9 mouse cellular contexts compared by ENCODE assay signal in genomic region chr12:98850767-98851166, GRCm38 (mm10). TPM values are rescaled to one million over a fixed set of nuclear protein-coding genes. Genes with fewer than 3 reads are reported as not detected.
DNase-seq lines count a peak whose midpoint lies in the region; ATAC-seq lines count a peak whose summit lies in the region.
"Had no signal": no experiment of that assay in that cellular context is flagged by ENCODE, and none has a peak within 500 bp of the region (broad histone marks: within the 10 kb centered on the region; RNA-seq: fewer than 3 reads in every experiment).

No protein-coding gene starts in this region.

- DNase-seq in heart, postnatal 14 days: peak; percentile 15 to 46
- DNase-seq in heart, postnatal 25 days (ENCODE audit: low spot score): no peak
- DNase-seq in CD4-positive helper T cell, adult 2 months (ENCODE audit: low read depth, low spot score): peak; percentile 49
- peak; percentile 43 for DNase-seq in adipocyte (ENCODE audit: low spot score)
- DNase-seq in embryo, embryonic 10 days (ENCODE audit: low spot score): peak; percentile 64
- peak; percentile 11 for DNase-seq in left cerebral cortex, adult 11 months (ENCODE audit: low spot score)
- DNase-seq in thymus, postnatal 4 days: peak; percentile 85

- H3K9me3 ChIP-seq in neural tube, embryonic 14.5 days (ENCODE audit: control insufficient read depth, low read length): no peaks in the 10 kb centered on the region

- H3K27ac ChIP-seq in neural tube, embryonic 14.5 days (ENCODE audit: low read depth, low read length): no peak overlapping the region
- H3K27ac ChIP-seq: macrophage had no signal

- peak; percentile 60; the same call in 1 of the 2 replicates for ATAC-seq in neural tube, embryonic 14.5 days (ENCODE audit: low read depth)

- WGBS in neural tube, embryonic 14.5 days: 28% methylated on average over 3 of the region's 3 CpGs

- intact Hi-C loops in heart, postnatal 14 days (cut with DNase I): no loop called here
- intact Hi-C loops in heart, postnatal 25 days (cut with DNase I): no loop called here

- H3K4me3 ChIP-seq in neural tube, embryonic 14.5 days (ENCODE audit: low read depth, low read length): no peak overlapping the region

- H3K27me3 ChIP-seq in neural tube, embryonic 14.5 days (ENCODE audit: control insufficient read depth, insufficient read depth, low read length): no peaks in the 10 kb centered on the region

- H3K4me1 ChIP-seq in neural tube, embryonic 14.5 days (ENCODE audit: control insufficient read depth, insufficient read depth, low read length): no peaks in the 10 kb centered on the region

- no peak overlapping the region for H3K9ac ChIP-seq in neural tube, embryonic 14.5 days (replicated peaks; ENCODE audit: low read depth, low read length)

- no peak overlapping the region for H3K4me2 ChIP-seq in neural tube, embryonic 14.5 days (ENCODE audit: low read depth, low read length)

- no peaks in the 10 kb centered on the region for H3K36me3 ChIP-seq in neural tube, embryonic 14.5 days (ENCODE audit: control insufficient read depth, insufficient read depth, low read length)

RNA-seq across cellular contexts. Expression of gene Eml5, which starts 50.5 kb away (rescaled TPM):
- total RNA-seq in heart, postnatal 14 days (2021): 1 to 10 TPM; 3.4 to 3.7 TPM
- 1 to 10 TPM; 3.2 to 3.3 TPM for total RNA-seq in heart, postnatal 25 days (2021)
- polyA plus RNA-seq in neural tube, embryonic 14.5 days (2014; fragmentation: Nextera tagmentation; extraction: Ambion mirVana): 19.0 and 25.0 TPM in 2 replicates
